Mouse (Mus musculus) lung, embryonic 16.5 days (tissue): ENCODE measurements around the gene Ndufc2. TPM values are rescaled to one million over a fixed set of nuclear protein-coding genes. Genes with fewer than 3 reads are reported as not detected.

Source experiments
- ATAC-seq: fragments of 200-750 bp; cut with Nextera tagmentation; 2 replicates; pipeline ENCODE4 v1.8.0; 2017; ENCODE audit warnings: low read depth, mild to moderate bottlenecking, moderate library complexity
- H3K27ac ChIP-seq: fragments of 300-500 bp; sonication (generic); 2 replicates; pipeline ENCODE4 v1.5.1; 2014; ENCODE audit warnings: mild to moderate bottlenecking, control low read depth, low read length
- H3K27me3 ChIP-seq: fragments of 300-500 bp; sonication (generic); 2 replicates; pipeline ENCODE4 v1.6.1; 2014; ENCODE audit warnings: low read depth, low read length, mixed read lengths; ENCODE audit not compliant: control insufficient read depth, insufficient read depth
- H3K36me3 ChIP-seq: fragments of 300-500 bp; sonication (generic); 2 replicates; pipeline ENCODE4 v1.6.1; 2014; ENCODE audit warnings: low read length; ENCODE audit not compliant: control insufficient read depth, insufficient read depth
- H3K4me1 ChIP-seq: fragments of 300-500 bp; sonication (generic); replicated peaks from 2 replicates; pipeline ENCODE4 v1.6.1; 2014; ENCODE audit warnings: low read length, mixed read lengths; ENCODE audit not compliant: control insufficient read depth, insufficient read depth
- H3K4me2 ChIP-seq: fragments of 300-500 bp; sonication (generic); 2 replicates; pipeline ENCODE4 v1.6.1; 2014; ENCODE audit warnings: low read depth, low read length, control low read depth
- H3K4me3 ChIP-seq: fragments of 300-500 bp; sonication (generic); 2 replicates; pipeline ENCODE4 v1.5.1; 2014; ENCODE audit warnings: mild to moderate bottlenecking, low read length, control low read depth
- H3K9ac ChIP-seq: fragments of 300-500 bp; sonication (generic); 2 replicates; pipeline ENCODE4 v1.6.1; 2014; ENCODE audit warnings: low read length, control low read depth
- H3K9me3 ChIP-seq: fragments of 300-500 bp; sonication (generic); 2 replicates; pipeline ENCODE4 v1.6.1; 2016; ENCODE audit warnings: low read length; ENCODE audit not compliant: control insufficient read depth
- WGBS: fragments of 180-500 bp; shearing (Covaris S2); extraction: QIAGEN DNeasy Blood & Tissue Kit; methylation state at CpG from one replicate; pipeline ENCODE4 v1.1.7; 2014; 5-methylcytosine and 5-hydroxymethylcytosine counted together
- polyA plus RNA-seq: library from polyadenylated mRNA; unstranded; fragments of >200 nt; fragmentation: Nextera tagmentation; extraction: Ambion mirVana; gene quantifications from 2 replicates; pipeline ENCODE4 v1.2.1, GENCODE M21; 2015

Gene Ndufc2
- polyA plus RNA-seq, 1 experiment from 2014 or later: 370 TPM

DNA sequence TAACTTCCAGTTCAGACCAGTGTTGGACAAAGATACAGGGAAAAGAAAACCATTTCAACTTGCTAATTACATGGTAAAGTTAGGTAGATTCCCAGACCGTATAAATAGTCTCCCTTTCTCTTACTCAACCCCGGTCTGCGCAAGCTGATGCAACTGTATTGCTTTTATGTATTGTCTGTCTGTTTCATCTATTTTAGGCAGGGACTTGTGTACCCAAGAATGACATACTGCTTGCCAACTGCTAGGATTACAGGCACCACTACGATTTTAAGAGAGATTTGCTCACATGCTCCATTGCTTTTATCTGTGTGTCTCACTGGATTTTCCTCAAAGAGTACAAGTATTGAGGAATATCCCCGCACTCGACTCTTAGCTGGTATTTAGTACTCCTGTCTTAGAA, 860 bp upstream of the Ndufc2 start:
- no peak for ATAC-seq
- Histone ChIP-seq H3K27ac (no peak overlapping the region), H3K4me2 (no peak overlapping the region), H3K4me3 (no peak overlapping the region), H3K9ac (no peak overlapping the region), H3K4me1 (peaks cover 11% of the 10 kb centered on the region), H3K9me3 (no peaks in the 10 kb centered on the region), H3K36me3 (no peaks in the 10 kb centered on the region), H3K27me3 (no peaks in the 10 kb centered on the region)
- 89% methylated on average over 6 of the region's 6 CpGs for WGBS

DNA sequence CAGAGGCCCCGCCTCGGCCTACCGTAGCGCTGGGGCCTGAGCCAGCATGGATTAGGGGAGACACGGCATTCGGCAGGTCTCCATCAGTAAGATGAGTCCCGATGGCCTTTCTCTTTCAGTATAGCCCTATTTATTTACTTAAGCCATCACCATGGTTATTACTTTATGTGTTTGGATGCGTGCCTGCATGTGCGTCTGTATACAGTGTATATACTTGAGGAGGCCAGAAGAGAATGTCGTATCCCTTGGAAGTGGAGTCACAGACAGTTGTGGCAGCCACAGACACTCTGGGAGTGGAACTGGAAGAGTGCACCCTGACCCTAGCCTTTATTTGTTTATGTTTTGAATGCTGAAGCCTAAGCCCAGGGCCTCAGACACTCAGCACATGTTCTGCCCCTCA, 7.3 kb downstream of the Ndufc2 start:
- H3K4me3 ChIP-seq: no peak overlapping the region
- H3K9ac ChIP-seq: no peak overlapping the region
- no peaks in the 10 kb centered on the region for H3K9me3 ChIP-seq
- H3K27ac ChIP-seq: no peak overlapping the region
- no peaks in the 10 kb centered on the region for H3K27me3 ChIP-seq
- ATAC-seq: 0 out of 2 replicates have a peak, but pooled peaks have one; percentile 54
- no peaks in the 10 kb centered on the region for H3K4me1 ChIP-seq
- no peak overlapping the region for H3K4me2 ChIP-seq
- WGBS: 55% methylated on average over 10 of the region's 10 CpGs
- peaks cover 15% of the 10 kb centered on the region for H3K36me3 ChIP-seq

DNA sequence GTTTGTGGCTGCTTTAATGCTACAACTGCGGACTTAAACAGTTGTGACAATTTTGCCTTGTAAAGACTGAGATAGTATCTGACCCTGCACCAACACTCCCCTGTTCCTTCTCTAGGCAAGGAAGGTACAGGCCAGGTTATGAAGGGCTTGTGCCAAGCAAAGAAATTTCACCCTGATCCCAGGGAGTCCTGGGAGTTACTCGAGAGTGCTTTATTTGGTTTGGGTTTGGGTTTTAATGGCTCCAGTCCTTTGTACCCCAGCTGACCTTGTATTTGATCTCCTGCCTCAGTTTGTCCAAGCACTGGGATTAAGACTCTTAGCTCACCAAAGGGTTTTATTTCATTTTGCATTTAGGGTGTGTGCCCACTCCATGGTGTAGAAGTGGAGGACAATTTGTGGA, 11.3 kb downstream of the Ndufc2 start:
- 80% methylated on average over 2 of the region's 2 CpGs for WGBS
- no peak for ATAC-seq
- H3K9ac ChIP-seq: no peak overlapping the region

DNA sequence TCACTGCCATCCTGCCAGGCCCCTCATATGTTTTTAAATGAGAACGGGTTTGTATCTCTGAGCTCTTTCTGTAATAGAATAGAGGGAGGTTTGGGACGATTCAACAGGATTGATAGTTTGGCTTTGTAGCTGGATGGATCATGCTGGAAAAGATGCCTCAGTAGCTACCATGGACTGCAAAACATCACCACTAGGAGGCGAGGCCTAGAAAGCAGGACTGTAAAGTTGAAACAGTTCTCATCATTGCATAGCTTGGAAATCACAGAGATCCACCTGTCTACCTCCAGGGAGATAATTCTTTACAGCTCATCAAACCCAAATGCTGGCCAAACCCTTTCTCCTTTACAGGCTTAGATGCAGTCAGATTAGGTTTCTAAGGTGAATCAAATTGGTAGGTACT, 11.8 kb downstream of the Ndufc2 start:
- Histone ChIP-seq H3K4me1 (no peaks in the 10 kb centered on the region), H3K9me3 (no peaks in the 10 kb centered on the region), H3K27me3 (no peaks in the 10 kb centered on the region), H3K4me2 (no peak overlapping the region), H3K9ac (no peak overlapping the region), H3K27ac (no peak overlapping the region), H3K36me3 (peaks cover 13% of the 10 kb centered on the region), H3K4me3 (no peak overlapping the region)
- ATAC-seq: no peak
- 68% methylated on average over 3 of the region's 3 CpGs for WGBS

More for the DNA sequence above, 11.3 kb downstream of the Ndufc2 start:
- no peak overlapping the region for H3K4me3 ChIP-seq
- H3K9me3 ChIP-seq: no peaks in the 10 kb centered on the region
- H3K27me3 ChIP-seq: no peaks in the 10 kb centered on the region
- no peak overlapping the region for H3K4me2 ChIP-seq
- no peak overlapping the region for H3K27ac ChIP-seq
- H3K4me1 ChIP-seq: no peaks in the 10 kb centered on the region
- peaks cover 13% of the 10 kb centered on the region for H3K36me3 ChIP-seq

DNA sequence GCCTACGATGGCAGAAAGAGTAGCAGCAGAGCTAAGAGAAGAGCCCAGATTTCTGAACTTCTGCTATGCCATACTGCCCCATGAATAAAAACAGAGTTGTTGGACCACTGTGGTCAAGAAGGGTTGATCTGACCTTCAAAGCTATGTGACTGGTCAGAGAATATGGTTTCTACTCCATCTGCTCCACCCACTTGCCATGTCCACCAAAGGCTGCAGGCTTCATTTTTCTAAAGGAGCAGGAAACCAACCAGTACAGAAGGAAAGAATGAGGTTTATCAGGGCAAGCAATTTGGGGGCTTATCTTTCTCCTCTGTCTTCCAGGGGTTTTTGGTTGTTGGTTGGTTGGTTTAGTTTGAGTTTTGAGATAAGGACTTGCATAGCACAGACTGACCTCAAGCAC, 14.2 kb downstream of the Ndufc2 start:
- H3K36me3 ChIP-seq: peaks cover 12% of the 10 kb centered on the region
- WGBS: 97% methylated on average over 1 of the region's 1 CpGs
- no peak overlapping the region for H3K27ac ChIP-seq
- H3K4me3 ChIP-seq: no peak overlapping the region
- ATAC-seq: no peak
- H3K4me1 ChIP-seq: peaks cover 5% of the 10 kb centered on the region; the same call in 1 of the 2 replicates
- no peaks in the 10 kb centered on the region for H3K27me3 ChIP-seq
- H3K9me3 ChIP-seq: no peaks in the 10 kb centered on the region
- no peak overlapping the region for H3K9ac ChIP-seq
- H3K4me2 ChIP-seq: no peak overlapping the region

DNA sequence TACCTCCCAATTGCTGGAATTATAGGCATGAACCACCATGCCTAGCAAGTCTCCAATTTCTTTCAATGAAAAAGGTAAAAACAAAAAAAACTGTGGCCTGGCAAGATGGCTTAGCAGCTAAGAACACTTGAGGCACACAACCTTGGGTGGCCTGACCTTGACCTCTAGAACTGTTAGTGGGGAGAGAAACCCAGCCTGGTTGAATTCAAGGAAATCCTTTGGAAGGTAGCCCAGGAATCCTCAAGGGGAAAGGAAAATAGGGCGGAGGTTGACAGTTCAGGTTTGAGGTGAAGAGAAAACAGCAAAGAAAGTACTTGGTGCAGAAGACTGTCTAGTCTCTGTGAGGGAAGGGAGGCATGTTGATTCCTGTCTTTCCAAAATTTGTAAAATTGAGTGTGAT, 14.6 kb downstream of the Ndufc2 start:
- peaks cover 10% of the 10 kb centered on the region for H3K36me3 ChIP-seq
- H3K4me2 ChIP-seq: no peak overlapping the region
- H3K9ac ChIP-seq: no peak overlapping the region
- H3K4me1 ChIP-seq: peaks cover 5% of the 10 kb centered on the region
- H3K27ac ChIP-seq: no peak overlapping the region
- no peak for ATAC-seq
- no peak overlapping the region for H3K4me3 ChIP-seq
- H3K9me3 ChIP-seq: no peaks in the 10 kb centered on the region
- H3K27me3 ChIP-seq: no peaks in the 10 kb centered on the region
- 65% methylated on average over 1 of the region's 1 CpGs for WGBS

DNA sequence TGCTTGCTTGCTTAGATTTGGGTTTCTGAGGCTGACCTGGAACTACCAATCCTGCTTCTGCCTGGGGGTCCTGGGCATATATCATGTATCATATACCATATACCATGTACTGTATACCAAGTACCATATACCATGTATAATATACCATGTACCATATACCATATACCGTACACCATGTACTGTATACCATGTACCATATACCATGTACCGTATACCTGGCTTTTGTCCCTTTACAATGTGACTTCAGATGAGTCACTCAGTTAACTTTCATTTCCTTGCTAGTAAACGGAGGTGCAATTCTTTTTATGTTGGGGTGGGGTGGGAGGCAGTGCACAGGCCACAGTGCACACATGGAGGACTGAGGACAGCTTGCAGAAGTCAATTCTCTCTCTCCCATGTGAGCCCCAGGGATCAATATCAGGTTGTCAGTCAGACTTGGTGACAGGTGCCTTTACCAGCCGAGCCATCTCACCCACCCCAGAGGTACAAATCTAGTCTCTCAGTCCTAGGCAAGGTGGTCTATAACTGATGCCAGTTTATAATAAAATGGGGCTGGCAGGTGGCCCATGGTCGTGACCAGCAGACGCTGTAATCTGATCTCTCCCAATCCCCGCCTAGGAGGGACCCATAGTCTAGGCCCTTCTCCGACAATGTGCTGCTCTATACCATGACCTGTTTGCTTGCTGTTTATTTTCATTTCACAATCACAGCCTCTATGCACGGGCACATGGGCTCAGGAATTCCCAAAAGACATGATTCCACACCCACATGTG, 15.3 kb downstream of the Ndufc2 start:
- 44% methylated on average over 9 of the region's 9 CpGs for WGBS
- no peaks in the 10 kb centered on the region for H3K9me3 ChIP-seq
- peaks cover 6% of the 10 kb centered on the region; the same call in 1 of the 2 replicates for H3K36me3 ChIP-seq
- no peaks in the 10 kb centered on the region for H3K27me3 ChIP-seq
- H3K4me3 ChIP-seq: no peak overlapping the region
- no peak overlapping the region for H3K4me2 ChIP-seq
- 0 out of 2 replicates have a peak, but pooled peaks have one; percentile 26 for ATAC-seq
- peaks cover 5% of the 10 kb centered on the region for H3K4me1 ChIP-seq
- H3K27ac ChIP-seq: no peak overlapping the region
- no peak overlapping the region for H3K9ac ChIP-seq

DNA sequence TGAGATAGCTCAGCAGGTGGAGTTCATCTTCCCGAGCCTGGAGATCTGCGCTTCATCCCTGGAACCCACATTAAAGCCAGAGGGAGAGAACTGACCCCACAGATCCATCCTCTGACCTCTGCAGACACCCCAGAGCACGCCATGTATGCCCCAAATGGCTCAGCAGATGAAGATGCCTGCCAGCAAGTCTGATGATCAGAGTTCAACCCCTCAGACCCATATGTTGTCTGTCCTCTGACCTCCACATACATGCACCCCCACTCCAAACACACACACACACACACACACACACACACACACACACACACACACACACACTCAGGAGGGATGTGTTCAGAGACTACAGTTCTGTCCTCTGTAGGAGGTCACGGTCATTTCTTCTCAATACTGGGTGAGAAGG, 16.7 kb downstream of the Ndufc2 start:
- no peak overlapping the region for H3K4me2 ChIP-seq
- H3K36me3 ChIP-seq: no peaks in the 10 kb centered on the region
- H3K4me1 ChIP-seq: peaks cover 10% of the 10 kb centered on the region
- H3K4me3 ChIP-seq: no peak overlapping the region
- no peak for ATAC-seq
- no peaks in the 10 kb centered on the region for H3K9me3 ChIP-seq
- no peak overlapping the region for H3K27ac ChIP-seq
- 85% methylated on average over 4 of the region's 4 CpGs for WGBS
- no peaks in the 10 kb centered on the region for H3K27me3 ChIP-seq
- H3K9ac ChIP-seq: no peak overlapping the region

DNA sequence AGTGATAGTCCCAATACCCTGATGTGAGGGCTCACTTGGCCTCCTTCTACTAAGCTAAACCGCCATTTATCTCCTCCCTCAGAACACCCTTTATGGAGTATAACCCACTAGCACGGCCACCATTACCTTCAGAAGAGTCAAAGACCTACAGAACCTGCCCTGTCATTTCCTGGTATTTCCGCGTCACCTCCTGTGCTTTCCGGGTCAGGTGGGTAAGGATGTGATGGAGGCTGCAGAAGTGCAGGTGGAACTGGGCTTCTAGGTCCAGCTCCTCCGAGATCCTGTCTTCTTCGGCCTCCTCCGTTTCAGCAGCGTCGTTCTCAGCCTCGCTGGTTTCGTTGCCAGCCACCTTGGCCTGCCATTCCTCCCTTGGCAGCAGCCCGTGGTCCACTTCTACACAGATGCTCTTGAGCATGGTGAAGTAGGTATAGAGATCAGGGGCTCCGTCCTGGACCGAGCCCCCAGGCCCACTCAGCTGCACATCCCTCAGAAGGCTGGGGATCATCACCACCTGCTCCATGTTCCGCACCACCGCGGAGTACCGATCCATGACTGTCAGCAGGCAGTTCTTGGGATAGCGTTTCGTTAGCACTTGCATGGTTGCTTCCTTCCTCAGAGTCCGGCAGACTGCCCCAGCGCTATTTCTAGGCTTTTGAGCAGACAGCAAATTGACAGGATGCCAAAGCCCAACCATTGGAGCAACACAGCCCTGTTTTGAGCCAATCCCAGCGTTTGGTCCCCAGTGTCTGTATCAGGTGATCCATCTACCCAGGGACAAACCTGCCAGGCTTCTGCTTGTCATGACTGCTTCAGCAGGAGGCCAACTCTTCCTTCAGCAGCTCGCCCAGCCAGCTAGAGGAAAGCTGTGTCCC, 17.3 kb downstream of the Ndufc2 start, which contains the start of gene Thrsp:
TSS of gene Thrsp (minus strand) at position 825 of the 872 bp plus-strand sequence.
- no peaks in the 10 kb centered on the region for H3K27me3 ChIP-seq
- H3K9me3 ChIP-seq: no peaks in the 10 kb centered on the region
- peaks cover 10% of the 10 kb centered on the region for H3K4me1 ChIP-seq
- H3K4me2 ChIP-seq: no peak within 1 kb of the TSS
- H3K36me3 ChIP-seq: no peaks in the 10 kb centered on the region
- H3K4me3 ChIP-seq: no peak within 1 kb of the TSS
- H3K27ac ChIP-seq: no peak within 1 kb of the TSS
- no peak within 1 kb of the TSS for H3K9ac ChIP-seq
- WGBS: 66% methylated on average over 25 of the region's 25 CpGs
- ATAC-seq: peak; percentile 49
